Mouse (Mus musculus): ENCODE data around the gene Atoh1. TPM values are rescaled to one million over a fixed set of nuclear protein-coding genes. Genes with fewer than 3 reads are reported as not detected.

Atoh1 gene
- total and polyA plus RNA-seq, 2 experiments from 2014 or later: 2.7 TPM; not detected in 1

GRCm38 (mm10) chr6:64703659-64704058 lies 25.3 kb upstream of the Atoh1 start:
- ATAC-seq (ENCODE audit: low FRiP score) (no peak), DNase-seq (ENCODE audit: low spot score) (peak; percentile 47)
- no peak overlapping the region for H3K4me3 ChIP-seq (ENCODE audit: low read depth, low read length)
- no peaks in the 10 kb centered on the region for H3K27me3 ChIP-seq (ENCODE audit: insufficient read depth, low read length)
- H3K9me3 ChIP-seq (ENCODE audit: low read length): no peaks in the 10 kb centered on the region
- H3K9ac ChIP-seq (replicated peaks; ENCODE audit: low read length, poor library complexity, severe bottlenecking): no peak overlapping the region
- no peak for TF ChIP-seq CTCF (IDR thresholded peaks at IDR 0.05)
- no peak overlapping the region for H3K27ac ChIP-seq (ENCODE audit: low read depth, low read length)
- H3K36me3 ChIP-seq (ENCODE audit: insufficient read depth, low read length): no peaks in the 10 kb centered on the region
- H3K4me2 ChIP-seq (ENCODE audit: low read depth, low read length, poor library complexity, severe bottlenecking): no peak overlapping the region
- 87% methylated on average over 2 of the region's 2 CpGs for WGBS
- no peaks in the 10 kb centered on the region for H3K4me1 ChIP-seq (ENCODE audit: insufficient read depth, low read length)

GRCm38 (mm10) chr6:64727751-64728403 lies 1.0 kb upstream of the Atoh1 start:
- WGBS: under 1% methylated on average over 28 of the region's 29 CpGs
- peak; percentile 61 for DNase-seq (ENCODE audit: low spot score)

GRCm38 (mm10) chr6:64729231-64730011 lies 496 bp downstream of the Atoh1 start:
- DNase-seq (ENCODE audit: low spot score): no peak
- Histone ChIP-seq H3K27me3 (ENCODE audit: insufficient read depth, low read length) (peaks cover 57% of the 10 kb centered on the region), H3K27ac (ENCODE audit: low read depth, low read length) (no peak overlapping the region), H3K4me1 (ENCODE audit: insufficient read depth, low read length) (peaks cover 12% of the 10 kb centered on the region; the same call in 1 of the 2 replicates), H3K9ac (replicated peaks; ENCODE audit: low read length, poor library complexity, severe bottlenecking) (0 out of 2 replicates have a peak overlapping the region, but pooled peaks have one; percentile 24), H3K4me3 (ENCODE audit: low read depth, low read length) (peak overlapping the region; percentile 34), H3K4me2 (ENCODE audit: low read depth, low read length, poor library complexity, severe bottlenecking) (peak overlapping the region; percentile 56), H3K9me3 (ENCODE audit: low read length) (no peaks in the 10 kb centered on the region), H3K36me3 (ENCODE audit: insufficient read depth, low read length) (no peaks in the 10 kb centered on the region)
- 0% methylated on average over 53 of the region's 53 CpGs for WGBS
- ATAC-seq (ENCODE audit: low FRiP score): peak; percentile 36; the same call in 1 of the 2 replicates
- no peak for TF ChIP-seq CTCF (IDR thresholded peaks at IDR 0.05)

More at GRCm38 (mm10) chr6:64727751-64728403, 1.0 kb upstream of the Atoh1 start:
- no peak overlapping the region for H3K9ac ChIP-seq (replicated peaks; ENCODE audit: low read length, poor library complexity, severe bottlenecking)
- no peak for TF ChIP-seq CTCF (IDR thresholded peaks at IDR 0.05)
- ATAC-seq (ENCODE audit: low FRiP score): peak; percentile 36; the same call in 1 of the 2 replicates
- peaks cover 9% of the 10 kb centered on the region; the same call in 1 of the 2 replicates for H3K4me1 ChIP-seq (ENCODE audit: insufficient read depth, low read length)
- H3K4me3 ChIP-seq (ENCODE audit: low read depth, low read length): peak overlapping the region; percentile 17
- H3K36me3 ChIP-seq (ENCODE audit: insufficient read depth, low read length): no peaks in the 10 kb centered on the region
- H3K27ac ChIP-seq (ENCODE audit: low read depth, low read length): no peak overlapping the region
- H3K27me3 ChIP-seq (ENCODE audit: insufficient read depth, low read length): peaks cover 43% of the 10 kb centered on the region
- no peaks in the 10 kb centered on the region for H3K9me3 ChIP-seq (ENCODE audit: low read length)
- H3K4me2 ChIP-seq (ENCODE audit: low read depth, low read length, poor library complexity, severe bottlenecking): peak overlapping the region; percentile 36

- H3K4me2 ChIP-seq (ENCODE audit: low read depth, low read length, poor library complexity, severe bottlenecking): peak overlapping the region; percentile 56
- H3K27ac ChIP-seq (ENCODE audit: low read depth, low read length): no peak overlapping the region
- peaks cover 62% of the 10 kb centered on the region for H3K27me3 ChIP-seq (ENCODE audit: insufficient read depth, low read length)
- peak overlapping the region; percentile 34 for H3K4me3 ChIP-seq (ENCODE audit: low read depth, low read length)
- TF ChIP-seq CTCF (IDR thresholded peaks at IDR 0.05): no peak
- 0 out of 2 replicates have a peak, but pooled peaks have one; percentile 8 for ATAC-seq (ENCODE audit: low FRiP score)
- WGBS: under 1% methylated on average over 17 of the region's 19 CpGs
- H3K9ac ChIP-seq (replicated peaks; ENCODE audit: low read length, poor library complexity, severe bottlenecking): no peak overlapping the region
- no peaks in the 10 kb centered on the region for H3K9me3 ChIP-seq (ENCODE audit: low read length)
- H3K4me1 ChIP-seq (ENCODE audit: insufficient read depth, low read length): peaks cover 15% of the 10 kb centered on the region; the same call in 1 of the 2 replicates
- no peak for DNase-seq (ENCODE audit: low spot score)
- H3K36me3 ChIP-seq (ENCODE audit: insufficient read depth, low read length): no peaks in the 10 kb centered on the region
Observed at GRCm38 (mm10) chr6:64730030-64730429, 1.1 kb downstream of the Atoh1 start.

- WGBS: 3% methylated on average over 14 of the region's 14 CpGs
- no peak overlapping the region for H3K9ac ChIP-seq (replicated peaks; ENCODE audit: low read length, poor library complexity, severe bottlenecking)
- no peaks in the 10 kb centered on the region for H3K36me3 ChIP-seq (ENCODE audit: insufficient read depth, low read length)
- ATAC-seq (ENCODE audit: low FRiP score): no peak
- H3K27me3 ChIP-seq (ENCODE audit: insufficient read depth, low read length): peaks cover 67% of the 10 kb centered on the region
- H3K4me2 ChIP-seq (ENCODE audit: low read depth, low read length, poor library complexity, severe bottlenecking): no peak overlapping the region
- H3K9me3 ChIP-seq (ENCODE audit: low read length): no peaks in the 10 kb centered on the region
- no peak overlapping the region for H3K27ac ChIP-seq (ENCODE audit: low read depth, low read length)
- DNase-seq (ENCODE audit: low spot score): no peak
- peaks cover 15% of the 10 kb centered on the region; the same call in 1 of the 2 replicates for H3K4me1 ChIP-seq (ENCODE audit: insufficient read depth, low read length)
- no peak for TF ChIP-seq CTCF (IDR thresholded peaks at IDR 0.05)
- no peak overlapping the region for H3K4me3 ChIP-seq (ENCODE audit: low read depth, low read length)
Observed at GRCm38 (mm10) chr6:64730506-64731020, 1.6 kb downstream of the Atoh1 start.
